Mouse (Mus musculus) heart, postnatal 14 days (tissue): Measurements from ENCODE around the gene Pex5. TPM values are rescaled to one million over a fixed set of nuclear protein-coding genes. Genes with fewer than 3 reads are reported as not detected.

Source experiments
- DNase-seq, 2 experiments: peaks; one replicate each; pipeline ENCODE4 v3.0.0; 2021 to 2022
- intact Hi-C: fragments of 180-260 bp; cut with DNase I; formaldehyde crosslinking; loops from one replicate; pipeline ENCODE4 v1.15.1; 2025
- long read RNA-seq, 2 experiments: library from polyadenylated mRNA; stranded (forward); transcript quantifications; one replicate each; pipeline ENCODE4 v2.0.0; 2021
- total RNA-seq, 2 experiments: library from RNA; stranded (reverse); gene quantifications; 2 replicates each; pipeline ENCODE4 v1.2.3; 2021

Pex5 gene
- total RNA-seq, result 10 to 100 TPM; 26.9 to 27.4 TPM
- long read RNA-seq, experiment 1, transcript Pex5-201 (16 exons, 3,139 nt), result minor isoform, 19 of 51 reads
- long read RNA-seq, experiment 1, transcript Pex5-202 (15 exons, 3,073 nt), result major isoform, 25 of 51 reads
- long read RNA-seq, experiment 1, partial matches to known transcripts, result 1 of 51 reads
- long read RNA-seq, experiment 1, other reads (novel, unspliced or antisense), result 4 of 51 reads
- long read RNA-seq, experiment 2, transcript Pex5-201 (16 exons, 3,139 nt), result minor isoform, 12 of 39 reads
- long read RNA-seq, experiment 2, transcript Pex5-202 (15 exons, 3,073 nt), result major isoform, 23 of 39 reads
- long read RNA-seq, experiment 2, partial matches to known transcripts, result 0 of 39 reads
- long read RNA-seq, experiment 2, other reads (novel, unspliced or antisense), result 4 of 39 reads

GRCm38 (mm10) chr6:124414927-124415325 lies at the start of gene Pex5:
Pex5 (minus strand) TSS chr6:124415067.
- DNase-seq, result peak; percentile 95 to 98
- intact Hi-C loops, result loop anchor here (10.0 kb wide), 1 partner anchor 1590 kb away; no protein-coding TSS in a partner anchor

- intact Hi-C loops, result no loop called here
These were observed 49.0 kb upstream of the Pex5 start for GRCm38 (mm10) chr6:124463881-124464291.

GRCm38 (mm10) chr6:124459388-124459787 lies 44.5 kb upstream of the Pex5 start:
- intact Hi-C loops, result no loop called here
- DNase-seq, result no peak

More at GRCm38 (mm10) chr6:124463881-124464291, 49.0 kb upstream of the Pex5 start:
- DNase-seq, result no peak

GRCm38 (mm10) chr6:124458505-124458904 lies 43.6 kb upstream of the Pex5 start:
- DNase-seq, result no peak
- intact Hi-C loops, result no loop called here

- intact Hi-C loops, result no loop called here
- no peak for DNase-seq
These were observed 43.0 kb upstream of the Pex5 start for GRCm38 (mm10) chr6:124457827-124458226.

GRCm38 (mm10) chr6:124456243-124456642 lies 41.4 kb upstream of the Pex5 start:
- no peak for DNase-seq
- intact Hi-C loops, result no loop called here

- DNase-seq, result no peak
- intact Hi-C loops, result no loop called here
These were observed 38.9 kb upstream of the Pex5 start for GRCm38 (mm10) chr6:124453756-124454155.

- no peak for DNase-seq
- intact Hi-C loops, result no loop called here
These were observed 37.1 kb upstream of the Pex5 start for GRCm38 (mm10) chr6:124451995-124452394.

- intact Hi-C loops, result no loop called here
- DNase-seq, result no peak
These were observed 35.0 kb upstream of the Pex5 start for GRCm38 (mm10) chr6:124449668-124450383.

- DNase-seq, result no peak
- intact Hi-C loops, result no loop called here
These were observed 34.2 kb upstream of the Pex5 start for GRCm38 (mm10) chr6:124448959-124449667.

GRCm38 (mm10) chr6:124448186-124448852 lies 33.5 kb upstream of the Pex5 start:
- intact Hi-C loops, result no loop called here
- DNase-seq, result no peak

GRCm38 (mm10) chr6:124447356-124447755 lies 32.5 kb upstream of the Pex5 start:
- intact Hi-C loops, result no loop called here
- DNase-seq, result no peak

GRCm38 (mm10) chr6:124446459-124446858 lies 31.6 kb upstream of the Pex5 start:
- no peak for DNase-seq
- intact Hi-C loops, result no loop called here

- intact Hi-C loops, result no loop called here
- no peak for DNase-seq
These were observed 31.2 kb upstream of the Pex5 start for GRCm38 (mm10) chr6:124446024-124446423.

- intact Hi-C loops, result no loop called here
- no peak for DNase-seq
These were observed 28.5 kb upstream of the Pex5 start for GRCm38 (mm10) chr6:124443338-124443737.

- no peak for DNase-seq
- intact Hi-C loops, result no loop called here
These were observed 21.4 kb upstream of the Pex5 start for GRCm38 (mm10) chr6:124436245-124436644.

- no peak for DNase-seq
- intact Hi-C loops, result no loop called here
These were observed 20.3 kb upstream of the Pex5 start for GRCm38 (mm10) chr6:124435173-124435572.

- intact Hi-C loops, result no loop called here
- DNase-seq, result no peak
These were observed 18.9 kb upstream of the Pex5 start for GRCm38 (mm10) chr6:124433688-124434324.

GRCm38 (mm10) chr6:124430784-124431495 lies 16.1 kb upstream of the Pex5 start:
- intact Hi-C loops, result no loop called here
- DNase-seq, result no peak
